Mouse (Mus musculus) cerebellum, adult 2 months (tissue): ENCODE measurements at regions not wholly inside any gene's neighbourhood (a gene's known extent, or its start where the extent isn't known, plus 50 kb on each side); places are given as distances from the start of the nearest gene placed in this dataset.

Experiments
- CTCF ChIP-seq: fragments of 200-500 bp; IDR thresholded peaks from 2 replicates; pipeline ENCODE4 v1.5.1; 2011; ENCODE audit warnings: low read depth, mild to moderate bottlenecking, control low read depth, low read length, moderate library complexity, borderline replicate concordance; ENCODE audit not compliant: insufficient read depth
- POLR2A ChIP-seq: fragments of 200-500 bp; IDR thresholded peaks from 2 replicates; pipeline ENCODE4 v1.6.1; 2011; ENCODE audit warnings: low read length, control low read depth, borderline replicate concordance; ENCODE audit not compliant: insufficient read depth

DNA sequence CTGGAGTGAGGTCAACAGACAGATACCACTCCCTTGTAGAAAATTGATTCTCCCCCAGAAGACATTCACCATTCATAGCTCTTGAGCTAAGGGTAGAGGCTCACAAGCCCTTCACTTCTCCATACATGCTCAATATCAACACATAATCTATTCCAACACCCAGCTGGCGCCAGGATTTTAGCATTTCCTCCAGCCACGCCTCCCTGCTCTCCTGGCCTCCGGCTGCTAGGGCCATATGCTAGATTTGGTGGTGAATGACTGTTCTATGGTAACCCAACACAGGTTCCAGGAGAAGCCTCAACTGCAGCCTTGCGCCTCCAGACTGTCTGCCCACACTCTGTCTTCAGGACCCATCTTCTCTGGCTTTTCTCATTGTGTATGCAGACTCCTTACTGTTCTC is 197.9 kb downstream of the Gm11011 start:
- TF ChIP-seq POLR2A (no peak), CTCF (no peak)
